Mouse (Mus musculus): Measurements from ENCODE around the gene Apoa4. TPM values are rescaled to one million over a fixed set of nuclear protein-coding genes. Genes with fewer than 3 reads are reported as not detected.

Gene Apoa4
- total RNA-seq, 4 experiments from 2014 or later, result 0.16 TPM; not detected in 3

- DNase-seq, result no peak
These were observed 13.4 kb upstream of the Apoa4 start for GRCm38 (mm10) chr9:46227064-46227614.

- no peak for DNase-seq
These were observed 12.0 kb upstream of the Apoa4 start, which contains the start of gene Apoa1 for GRCm38 (mm10) chr9:46228491-46228890. TSS of gene Apoa1 (plus strand) at chr9:46228580.

- peak; percentile 75 for DNase-seq
These were observed 10.7 kb upstream of the Apoa4 start for GRCm38 (mm10) chr9:46229573-46230449.

- DNase-seq, result no peak
These were observed 10.0 kb upstream of the Apoa4 start for GRCm38 (mm10) chr9:46230450-46230975.

- peak; percentile 36 for DNase-seq
These were observed 5.3 kb upstream of the Apoa4 start for GRCm38 (mm10) chr9:46235196-46235595.

GRCm38 (mm10) chr9:46235596-46235648 is 5.1 kb upstream of the Apoa4 start, which contains the start of gene Apoc3:
TSS of gene Apoc3 (minus strand) at chr9:46235636.
- DNase-seq, result no peak

- DNase-seq, result no peak
These were observed 4.8 kb upstream of the Apoa4 start for GRCm38 (mm10) chr9:46235649-46236048.

- DNase-seq, result no peak
These were observed 1.6 kb upstream of the Apoa4 start for GRCm38 (mm10) chr9:46238850-46239249.

- no peak for DNase-seq
These were observed 1.3 kb downstream of the Apoa4 start for GRCm38 (mm10) chr9:46241818-46242217.

- DNase-seq, result no peak
These were observed 2.6 kb downstream of the Apoa4 start for GRCm38 (mm10) chr9:46243122-46243521.

GRCm38 (mm10) chr9:46243584-46243983 is 3.1 kb downstream of the Apoa4 start:
- no peak for DNase-seq

GRCm38 (mm10) chr9:46246752-46247324 is 6.3 kb downstream of the Apoa4 start:
- peak; percentile 29 for DNase-seq

- DNase-seq, result no peak
These were observed 15.7 kb downstream of the Apoa4 start for GRCm38 (mm10) chr9:46256177-46256576.

GRCm38 (mm10) chr9:46256658-46257385 is 16.3 kb downstream of the Apoa4 start:
- no peak for DNase-seq

- no peak for DNase-seq
These were observed 17.1 kb downstream of the Apoa4 start for GRCm38 (mm10) chr9:46257546-46257945.

GRCm38 (mm10) chr9:46259111-46259510 is 18.6 kb downstream of the Apoa4 start:
- DNase-seq, result no peak

- DNase-seq, result no peak
These were observed 20.6 kb downstream of the Apoa4 start for GRCm38 (mm10) chr9:46261131-46261530.

GRCm38 (mm10) chr9:46268343-46268873 is 27.9 kb downstream of the Apoa4 start, which contains the start of gene Apoa5:
TSS of gene Apoa5 (plus strand) at chr9:46268633.
- no peak for DNase-seq

- no peak for DNase-seq
These were observed 28.6 kb downstream of the Apoa4 start for GRCm38 (mm10) chr9:46269125-46269524.

GRCm38 (mm10) chr9:46270782-46271181 is 30.3 kb downstream of the Apoa4 start:
- no peak for DNase-seq

- no peak for DNase-seq
These were observed 31.6 kb downstream of the Apoa4 start for GRCm38 (mm10) chr9:46272070-46272469.

- peak; percentile 88 for DNase-seq
These were observed 32.4 kb downstream of the Apoa4 start, which contains the start of gene Zpr1 for GRCm38 (mm10) chr9:46272677-46273454. TSS of gene Zpr1 (plus strand) at chr9:46273064.
